Mouse (Mus musculus) brown adipose tissue, adult 24 weeks (tissue): ENCODE measurements around the gene Crygd. TPM values are rescaled to one million over a fixed set of nuclear protein-coding genes. Genes with fewer than 3 reads are reported as not detected.

Source experiments
- polyA plus RNA-seq: library from polyadenylated mRNA; stranded (reverse); fragments of >200 nt; gene quantifications from 2 replicates; pipeline ENCODE4 v1.2.4, GENCODE M21; 2012; ENCODE audit not compliant: missing spikeins, insufficient read depth, insufficient read length

Crygd gene
- polyA plus RNA-seq, 1 experiment: not detected

Other genes with a start within 250 kb of the Crygd start
- 2.3 and 3.1 TPM in 2 replicates for gene Plekhm3, start 106.6 kb downstream of the Crygd start, polyA plus RNA-seq
- not detected in 2 replicates for gene Akr1cl, start 30.7 kb downstream of the Crygd start, polyA plus RNA-seq
- not detected in 2 replicates for gene Cryge, start 12.3 kb downstream of the Crygd start, polyA plus RNA-seq
- not detected in 2 replicates for gene Crygc, start 10.2 kb upstream of the Crygd start, polyA plus RNA-seq
- gene Crygb, start 18.8 kb upstream of the Crygd start, polyA plus RNA-seq: not detected in 2 replicates
- not detected in 2 replicates for gene Cryga, start 39.9 kb upstream of the Crygd start, polyA plus RNA-seq
- gene Gm28845, start 56.1 kb upstream of the Crygd start, polyA plus RNA-seq: not detected in 2 replicates
- not detected in 2 replicates for gene D630023F18Rik, start 59.8 kb upstream of the Crygd start, polyA plus RNA-seq
- gene Idh1, start 123.0 kb upstream of the Crygd start, polyA plus RNA-seq: 333 and 355 TPM in 2 replicates
- gene Pikfyve, start 123.2 kb upstream of the Crygd start, polyA plus RNA-seq: 9.1 and 9.5 TPM in 2 replicates
- gene Pth2r, start 218.6 kb upstream of the Crygd start, polyA plus RNA-seq: not detected in 2 replicates